Mouse (Mus musculus) hindbrain, postnatal 0 days (tissue): ENCODE results near the gene Alcam. TPM values are rescaled to one million over a fixed set of nuclear protein-coding genes. Genes with fewer than 3 reads are reported as not detected.

Experiments
- ATAC-seq: fragments of 200-750 bp; cut with Nextera tagmentation; 2 replicates; pipeline ENCODE4 v1.8.0; 2017; ENCODE audit warnings: mild to moderate bottlenecking, moderate TSS enrichment, moderate library complexity
- DNase-seq: peaks from one replicate; pipeline ENCODE4 v3.0.0-alpha.2; 2015; ENCODE audit warnings: low spot score
- H3K27ac ChIP-seq: fragments of 300-500 bp; sonication (generic); 2 replicates; pipeline ENCODE4 v1.5.1; 2014; ENCODE audit warnings: mild to moderate bottlenecking
- H3K27me3 ChIP-seq: fragments of 300-500 bp; sonication (generic); 2 replicates; pipeline ENCODE4 v1.6.1; 2014; ENCODE audit warnings: low read length, mixed read lengths; ENCODE audit not compliant: insufficient read depth
- H3K36me3 ChIP-seq: fragments of 300-500 bp; sonication (generic); 2 replicates; pipeline ENCODE4 v1.6.1; 2014; ENCODE audit warnings: low read length, mixed read lengths; ENCODE audit not compliant: insufficient read depth
- H3K4me1 ChIP-seq: fragments of 300-500 bp; sonication (generic); 2 replicates; pipeline ENCODE4 v1.6.1; 2014; ENCODE audit warnings: antibody characterized with exemption, low read length, mixed read lengths; ENCODE audit not compliant: insufficient read depth
- H3K4me2 ChIP-seq: fragments of 300-500 bp; sonication (generic); 2 replicates; pipeline ENCODE4 v1.6.1; 2014; ENCODE audit warnings: low read depth, mild to moderate bottlenecking, low read length, moderate library complexity, mixed read lengths
- H3K4me3 ChIP-seq: fragments of 300-500 bp; sonication (generic); 2 replicates; pipeline ENCODE4 v1.5.1; 2014; ENCODE audit warnings: low read length
- H3K9ac ChIP-seq: fragments of 300-500 bp; sonication (generic); replicated peaks from 2 replicates; pipeline ENCODE4 v1.6.1; 2014; ENCODE audit warnings: mild to moderate bottlenecking, low read length, moderate library complexity, mixed read lengths
- H3K9me3 ChIP-seq: fragments of 300-500 bp; sonication (generic); 2 replicates; pipeline ENCODE4 v1.6.1; 2016; ENCODE audit warnings: low read length, mixed read lengths
- CTCF ChIP-seq: IDR thresholded peaks from 2 replicates; pipeline ENCODE4 v1.5.1; 2016; ENCODE audit warnings: antibody characterized with exemption, control low read depth, low read depth
- WGBS: fragments of 180-500 bp; shearing (Covaris S2); extraction: QIAGEN DNeasy Blood & Tissue Kit; methylation state at CpG from one replicate; pipeline ENCODE4 v1.1.7; 2014; 5-methylcytosine and 5-hydroxymethylcytosine counted together
- polyA plus RNA-seq: library from polyadenylated mRNA; unstranded; fragments of >200 nt; fragmentation: Nextera tagmentation; extraction: Ambion mirVana; gene quantifications from 2 replicates; pipeline ENCODE4 v1.2.1, GENCODE M21; 2015
- total RNA-seq: library from RNA; depleted of rRNA; stranded (reverse); fragments of >200 nt; gene quantifications from 2 replicates; pipeline ENCODE4 v1.2.3, GENCODE M21; 2014

Gene Alcam
- total and polyA plus RNA-seq, 2 experiments from 2014 or later, result 40.3 to 106 TPM

GRCm38 (mm10) chr16:52470881-52471280 lies 17.0 kb upstream of the Alcam start:
- Histone ChIP-seq H3K9me3 (no peaks in the 10 kb centered on the region), H3K4me2 (no peak overlapping the region), H3K4me3 (no peak overlapping the region), H3K36me3 (no peaks in the 10 kb centered on the region), H3K9ac (no peak overlapping the region), H3K4me1 (no peaks in the 10 kb centered on the region), H3K27ac (no peak overlapping the region), H3K27me3 (no peaks in the 10 kb centered on the region)
- TF ChIP-seq CTCF, result no peak
- DNase-seq (no peak), ATAC-seq (no peak)
- WGBS, result 92% methylated on average over 2 of the region's 2 CpGs

GRCm38 (mm10) chr16:52470226-52470625 lies 16.4 kb upstream of the Alcam start:
- Histone ChIP-seq H3K27me3 (no peaks in the 10 kb centered on the region), H3K36me3 (no peaks in the 10 kb centered on the region), H3K9ac (no peak overlapping the region), H3K27ac (no peak overlapping the region), H3K4me2 (no peak overlapping the region), H3K4me3 (no peak overlapping the region), H3K9me3 (no peaks in the 10 kb centered on the region), H3K4me1 (no peaks in the 10 kb centered on the region)
- no peak for DNase-seq
- ATAC-seq, result no peak
- 87% methylated on average over 3 of the region's 3 CpGs for WGBS
- TF ChIP-seq CTCF, result no peak

GRCm38 (mm10) chr16:52468426-52468825 lies 14.6 kb upstream of the Alcam start:
- DNase-seq, result no peak
- Histone ChIP-seq H3K36me3 (no peaks in the 10 kb centered on the region), H3K27me3 (no peaks in the 10 kb centered on the region), H3K4me3 (no peak overlapping the region), H3K9ac (no peak overlapping the region), H3K4me1 (no peaks in the 10 kb centered on the region), H3K4me2 (no peak overlapping the region), H3K9me3 (no peaks in the 10 kb centered on the region), H3K27ac (no peak overlapping the region)
- ATAC-seq, result no peak
- TF ChIP-seq CTCF, result no peak

GRCm38 (mm10) chr16:52466770-52467169 lies 12.9 kb upstream of the Alcam start:
- H3K4me1 ChIP-seq, result no peaks in the 10 kb centered on the region
- no peaks in the 10 kb centered on the region for H3K36me3 ChIP-seq
- no peaks in the 10 kb centered on the region for H3K9me3 ChIP-seq
- no peak for TF ChIP-seq CTCF
- no peak overlapping the region for H3K27ac ChIP-seq
- no peak for ATAC-seq
- no peak for DNase-seq
- H3K27me3 ChIP-seq, result no peaks in the 10 kb centered on the region
- no peak overlapping the region for H3K9ac ChIP-seq
- no peak overlapping the region for H3K4me2 ChIP-seq
- WGBS, result 83% methylated on average over 6 of the region's 6 CpGs
- H3K4me3 ChIP-seq, result no peak overlapping the region

GRCm38 (mm10) chr16:52464597-52464996 lies 10.7 kb upstream of the Alcam start:
- no peak overlapping the region for H3K4me2 ChIP-seq
- no peaks in the 10 kb centered on the region for H3K9me3 ChIP-seq
- ATAC-seq (no peak), DNase-seq (no peak)
- TF ChIP-seq CTCF, result no peak
- H3K9ac ChIP-seq, result no peak overlapping the region
- H3K27ac ChIP-seq, result no peak overlapping the region
- H3K4me1 ChIP-seq, result no peaks in the 10 kb centered on the region
- WGBS, result 93% methylated on average over 1 of the region's 1 CpGs
- no peaks in the 10 kb centered on the region for H3K27me3 ChIP-seq
- H3K4me3 ChIP-seq, result no peak overlapping the region
- no peaks in the 10 kb centered on the region for H3K36me3 ChIP-seq

GRCm38 (mm10) chr16:52452862-52453715 lies 785 bp downstream of the Alcam start:
- Histone ChIP-seq H3K4me1 (no peaks in the 10 kb centered on the region), H3K27me3 (no peaks in the 10 kb centered on the region), H3K27ac (peak overlapping the region; percentile 82), H3K9ac (peak overlapping the region; percentile 59), H3K4me3 (peak overlapping the region; percentile 53), H3K36me3 (no peaks in the 10 kb centered on the region), H3K9me3 (no peaks in the 10 kb centered on the region), H3K4me2 (peak overlapping the region; percentile 94)
- TF ChIP-seq CTCF, result peak; percentile 98
- WGBS, result 2% methylated on average over 53 of the region's 55 CpGs
- peak; percentile 99 for DNase-seq
- ATAC-seq, result peak; percentile 98

GRCm38 (mm10) chr16:52452477-52452831 lies 1.4 kb downstream of the Alcam start:
- Histone ChIP-seq H3K4me3 (peak overlapping the region; percentile 53), H3K9me3 (no peaks in the 10 kb centered on the region), H3K4me1 (no peaks in the 10 kb centered on the region), H3K4me2 (peak overlapping the region; percentile 94), H3K27me3 (no peaks in the 10 kb centered on the region), H3K36me3 (no peaks in the 10 kb centered on the region), H3K27ac (peak overlapping the region; percentile 82), H3K9ac (peak overlapping the region; percentile 59)
- DNase-seq (peak; percentile 51), ATAC-seq (no peak; the same call in 1 of the 2 replicates)
- no peak for TF ChIP-seq CTCF
- under 1% methylated on average over 26 of the region's 26 CpGs for WGBS
